Mouse (Mus musculus) heart, embryonic 12.5 days (tissue): Measurements from ENCODE around the gene Cdk5rap3. TPM values are rescaled to one million over a fixed set of nuclear protein-coding genes. Genes with fewer than 3 reads are reported as not detected.

Experiments used
- ATAC-seq: fragments of 200-750 bp; cut with Nextera tagmentation; 2 replicates; pipeline ENCODE4 v1.8.0; 2017; ENCODE audit warnings: moderate TSS enrichment, moderate library complexity; ENCODE audit not compliant: insufficient number of reproducible peaks, low FRiP score
- H3K27ac ChIP-seq: fragments of 300-500 bp; sonication (generic); 2 replicates; pipeline ENCODE4 v1.5.1; 2016; ENCODE audit warnings: mild to moderate bottlenecking, moderate library complexity; ENCODE audit not compliant: poor library complexity, severe bottlenecking
- H3K27me3 ChIP-seq: fragments of 300-500 bp; sonication (generic); replicated peaks from 2 replicates; pipeline ENCODE4 v1.6.1; 2016; ENCODE audit warnings: mild to moderate bottlenecking, moderate library complexity
- H3K36me3 ChIP-seq: fragments of 300-500 bp; sonication (generic); 2 replicates; pipeline ENCODE4 v1.6.1; 2016; ENCODE audit warnings: mild to moderate bottlenecking, moderate library complexity
- H3K4me1 ChIP-seq: fragments of 300-500 bp; sonication (generic); replicated peaks from 2 replicates; pipeline ENCODE4 v1.6.1; 2016; ENCODE audit warnings: mild to moderate bottlenecking
- H3K4me2 ChIP-seq: fragments of 300-500 bp; sonication (generic); 2 replicates; pipeline ENCODE4 v1.6.1; 2016; ENCODE audit warnings: mild to moderate bottlenecking, moderate library complexity
- H3K4me3 ChIP-seq: fragments of 300-500 bp; sonication (generic); 2 replicates; pipeline ENCODE4 v1.5.1; 2016; ENCODE audit warnings: mild to moderate bottlenecking
- H3K9ac ChIP-seq: fragments of 300-500 bp; sonication (generic); 2 replicates; pipeline ENCODE4 v1.6.1; 2016; ENCODE audit warnings: mild to moderate bottlenecking, moderate library complexity
- H3K9me3 ChIP-seq: fragments of 300-500 bp; sonication (generic); replicated peaks from 2 replicates; pipeline ENCODE4 v1.6.1; 2016; ENCODE audit warnings: mild to moderate bottlenecking, moderate library complexity
- WGBS: fragments of 180-500 bp; shearing (Covaris S2); methylation state at CpG from one replicate; pipeline ENCODE4 v1.1.7; 2016; 5-methylcytosine and 5-hydroxymethylcytosine counted together
- polyA plus RNA-seq: library from polyadenylated mRNA; unstranded; fragments of >200 nt; fragmentation: Nextera tagmentation; extraction: Ambion mirVana; gene quantifications from 2 replicates; pipeline ENCODE4 v1.2.1, GENCODE M21; 2016

Cdk5rap3 gene
- polyA plus RNA-seq, 1 experiment from 2014 or later: 52.3 TPM

DNA sequence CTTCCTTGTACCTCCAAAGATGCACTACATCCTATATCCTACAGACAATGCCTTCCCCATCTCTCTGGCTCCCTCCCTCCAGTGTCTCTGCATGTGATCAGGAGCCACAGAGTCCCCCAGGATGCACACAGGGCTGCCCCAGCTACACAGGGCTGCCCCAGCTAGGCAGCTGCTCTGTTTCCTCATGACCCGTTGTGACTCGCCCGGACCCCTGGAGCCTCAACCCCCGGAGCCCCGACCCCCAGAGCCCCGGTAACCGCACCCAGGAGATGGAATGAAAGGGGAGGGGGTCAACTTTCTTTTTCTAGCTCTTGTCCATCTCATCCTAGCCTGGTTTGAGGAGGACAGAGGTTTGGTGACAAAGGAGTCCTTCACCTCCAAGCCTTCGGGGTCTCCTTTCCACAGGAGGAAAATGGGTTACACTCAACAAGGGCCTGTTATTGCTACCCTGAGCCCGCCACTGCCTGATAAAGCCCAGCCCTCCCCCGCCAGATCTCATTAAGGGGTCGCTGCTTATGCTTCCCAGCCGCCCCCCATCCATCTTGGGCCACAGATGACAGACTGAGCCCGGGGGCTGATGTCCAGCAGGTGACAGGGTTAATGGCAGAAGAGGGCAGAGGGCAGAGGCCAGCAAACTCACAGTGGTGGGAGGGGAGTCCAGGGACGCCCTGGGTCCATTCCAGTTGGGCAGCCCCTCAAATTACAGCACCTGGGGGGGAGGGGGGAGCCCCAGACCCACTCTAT lies 24.3 kb downstream of the Cdk5rap3 start:
- ATAC-seq: no peak
- 57% methylated on average over 14 of the region's 14 CpGs for WGBS

DNA sequence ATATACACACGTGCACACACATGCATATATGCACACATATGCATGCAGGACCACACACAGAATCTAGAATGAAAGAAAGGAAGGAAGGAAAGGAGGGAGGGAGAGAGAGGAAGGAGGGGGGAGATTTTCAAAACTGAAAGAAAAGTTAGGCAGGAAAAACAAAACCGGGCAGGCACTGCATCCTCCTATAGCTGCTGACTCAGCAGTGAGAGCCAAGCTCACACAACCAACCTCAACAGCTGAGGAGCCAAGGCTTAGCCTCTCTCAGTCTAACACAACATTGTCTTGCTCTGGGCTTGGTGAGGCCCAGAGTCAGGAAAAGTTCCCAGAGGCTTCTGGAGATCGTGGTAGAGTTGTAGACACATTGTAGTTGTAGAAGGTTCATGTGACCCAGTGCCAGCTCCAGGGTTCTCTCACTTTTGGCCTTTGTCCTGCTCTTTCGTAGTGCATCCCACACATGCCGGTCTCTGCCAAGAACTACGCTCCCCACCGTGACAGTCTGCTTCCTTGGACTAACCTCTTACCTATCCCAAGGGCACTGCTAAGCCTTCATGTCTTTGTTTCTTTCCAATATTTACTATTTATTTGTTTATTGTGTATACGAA lies 29.3 kb downstream of the Cdk5rap3 start:
- Histone ChIP-seq H3K4me3 (no peak overlapping the region), H3K9me3 (no peaks in the 10 kb centered on the region), H3K27me3 (0 out of 2 replicates have a peak, but pooled peaks cover 5% of the 10 kb centered on the region), H3K4me2 (no peak overlapping the region), H3K9ac (no peak overlapping the region), H3K4me1 (no peaks in the 10 kb centered on the region), H3K27ac (no peak overlapping the region), H3K36me3 (no peaks in the 10 kb centered on the region)
- 75% methylated on average over 8 of the region's 8 CpGs for WGBS
- ATAC-seq: no peak

More for the DNA sequence above, 24.3 kb downstream of the Cdk5rap3 start:
- H3K27ac ChIP-seq: no peak overlapping the region
- H3K9ac ChIP-seq: no peak overlapping the region
- no peak overlapping the region for H3K4me3 ChIP-seq
- H3K4me2 ChIP-seq: no peak overlapping the region
- H3K36me3 ChIP-seq: no peaks in the 10 kb centered on the region
- no peaks in the 10 kb centered on the region for H3K4me1 ChIP-seq
- H3K9me3 ChIP-seq: no peaks in the 10 kb centered on the region
- no peaks in the 10 kb centered on the region for H3K27me3 ChIP-seq

DNA sequence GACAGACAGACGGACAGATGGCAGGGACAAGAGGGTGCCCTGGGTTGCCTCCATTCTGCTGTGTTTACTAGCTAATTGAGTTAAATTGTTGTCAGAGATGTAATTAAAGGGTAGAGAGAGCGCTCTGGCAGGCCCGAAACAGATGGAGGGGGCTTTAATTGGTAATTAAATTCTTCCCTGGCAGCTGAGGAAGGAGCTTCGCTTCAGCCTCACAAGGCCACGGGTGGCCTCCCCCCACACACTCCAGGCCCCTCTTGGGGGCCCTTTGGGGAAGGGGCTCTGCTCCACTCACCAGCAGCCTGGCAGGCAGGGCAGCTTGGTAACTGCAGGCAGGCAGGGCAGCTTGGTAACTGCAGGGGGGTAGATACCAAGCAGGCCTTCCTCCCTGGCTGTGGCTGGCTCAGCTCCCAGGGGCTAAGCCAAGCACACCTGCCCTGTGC lies 30.4 kb downstream of the Cdk5rap3 start:
- H3K4me3 ChIP-seq: no peak overlapping the region
- ATAC-seq: no peak

DNA sequence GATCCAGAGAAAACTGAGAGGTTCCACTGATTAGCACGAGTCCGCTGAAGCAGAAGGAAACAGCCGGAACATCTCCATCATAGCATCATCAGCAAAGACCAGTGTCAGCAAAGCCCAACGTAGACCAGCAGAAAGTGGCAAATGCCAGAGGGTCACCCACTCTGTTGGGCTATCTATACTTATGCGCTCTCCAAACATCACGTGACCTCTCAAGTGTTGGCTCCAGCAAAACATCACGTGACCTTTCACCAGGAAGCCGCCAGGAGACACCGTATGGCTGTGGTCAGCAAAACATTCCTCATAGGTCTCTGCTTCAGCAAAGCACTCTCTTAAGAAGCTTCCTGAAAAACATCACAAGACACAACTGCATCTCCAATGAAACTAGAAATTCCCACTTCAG lies 36.0 kb downstream of the Cdk5rap3 start:
- WGBS: 55% methylated on average over 9 of the region's 9 CpGs
- Histone ChIP-seq H3K27ac (no peak overlapping the region), H3K4me2 (no peak overlapping the region), H3K27me3 (peaks cover 27% of the 10 kb centered on the region), H3K4me1 (peaks cover 17% of the 10 kb centered on the region), H3K9ac (no peak overlapping the region), H3K9me3 (no peaks in the 10 kb centered on the region), H3K4me3 (no peak overlapping the region), H3K36me3 (no peaks in the 10 kb centered on the region)
- no peak for ATAC-seq

More for the DNA sequence above, 30.4 kb downstream of the Cdk5rap3 start:
- H3K4me2 ChIP-seq: no peak overlapping the region
- 61% methylated on average over 5 of the region's 5 CpGs for WGBS
- no peaks in the 10 kb centered on the region for H3K4me1 ChIP-seq
- no peaks in the 10 kb centered on the region for H3K36me3 ChIP-seq
- H3K27me3 ChIP-seq: 0 out of 2 replicates have a peak, but pooled peaks cover 5% of the 10 kb centered on the region
- no peak overlapping the region for H3K27ac ChIP-seq
- no peak overlapping the region for H3K9ac ChIP-seq
- H3K9me3 ChIP-seq: no peaks in the 10 kb centered on the region

DNA sequence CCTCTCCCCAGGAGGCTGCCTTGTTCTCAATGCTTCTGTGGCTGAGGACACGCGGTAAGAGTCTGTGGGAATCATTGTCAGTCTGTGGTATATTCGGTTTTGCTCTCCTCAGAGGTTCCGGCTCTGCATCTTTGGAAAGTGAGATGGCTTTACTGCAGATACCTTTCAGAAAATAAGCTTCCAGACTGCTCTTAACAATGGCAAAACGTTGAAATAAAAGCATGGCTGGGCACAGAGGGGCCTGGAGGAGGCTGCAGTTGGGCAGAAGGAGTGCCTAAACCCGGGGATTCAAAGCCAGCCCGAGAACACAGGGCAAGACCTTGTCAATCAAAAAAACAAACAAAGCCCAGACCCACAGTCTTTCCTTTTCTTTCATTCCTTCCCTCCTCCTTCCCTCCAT lies 36.9 kb downstream of the Cdk5rap3 start:
- WGBS: 47% methylated on average over 7 of the region's 7 CpGs

DNA sequence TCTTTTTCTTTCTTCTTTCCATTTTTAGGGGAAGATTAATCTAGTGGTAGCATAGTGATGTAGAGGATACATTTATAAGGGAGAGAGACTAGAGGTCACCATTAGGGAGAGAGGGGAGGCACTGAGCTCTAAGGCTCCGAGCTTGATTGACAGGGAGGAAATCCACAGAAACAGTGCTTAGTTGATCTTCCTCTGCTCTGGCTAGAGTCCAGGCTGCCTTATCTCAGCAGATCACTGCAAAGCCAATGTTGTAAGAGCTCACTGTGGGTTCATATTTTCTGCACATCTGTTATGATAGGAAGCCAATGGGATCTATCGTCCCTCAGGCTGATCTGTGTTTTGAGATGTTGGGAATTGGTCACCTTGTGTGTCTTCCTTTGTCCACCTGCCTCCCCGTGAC lies 37.6 kb downstream of the Cdk5rap3 start:
- H3K27ac ChIP-seq: no peak overlapping the region
- peaks cover 27% of the 10 kb centered on the region for H3K27me3 ChIP-seq
- H3K9me3 ChIP-seq: no peaks in the 10 kb centered on the region
- H3K4me1 ChIP-seq: peaks cover 21% of the 10 kb centered on the region
- H3K36me3 ChIP-seq: no peaks in the 10 kb centered on the region
- no peak overlapping the region for H3K4me2 ChIP-seq
- ATAC-seq: no peak
- H3K9ac ChIP-seq: no peak overlapping the region
- 56% methylated on average over 3 of the region's 3 CpGs for WGBS
- H3K4me3 ChIP-seq: no peak overlapping the region

More for the DNA sequence above, 36.9 kb downstream of the Cdk5rap3 start:
- ATAC-seq: no peak
- Histone ChIP-seq H3K9me3 (no peaks in the 10 kb centered on the region), H3K27me3 (peaks cover 27% of the 10 kb centered on the region), H3K4me3 (no peak overlapping the region), H3K4me2 (no peak overlapping the region), H3K27ac (no peak overlapping the region), H3K9ac (no peak overlapping the region), H3K36me3 (no peaks in the 10 kb centered on the region), H3K4me1 (peaks cover 17% of the 10 kb centered on the region)

DNA sequence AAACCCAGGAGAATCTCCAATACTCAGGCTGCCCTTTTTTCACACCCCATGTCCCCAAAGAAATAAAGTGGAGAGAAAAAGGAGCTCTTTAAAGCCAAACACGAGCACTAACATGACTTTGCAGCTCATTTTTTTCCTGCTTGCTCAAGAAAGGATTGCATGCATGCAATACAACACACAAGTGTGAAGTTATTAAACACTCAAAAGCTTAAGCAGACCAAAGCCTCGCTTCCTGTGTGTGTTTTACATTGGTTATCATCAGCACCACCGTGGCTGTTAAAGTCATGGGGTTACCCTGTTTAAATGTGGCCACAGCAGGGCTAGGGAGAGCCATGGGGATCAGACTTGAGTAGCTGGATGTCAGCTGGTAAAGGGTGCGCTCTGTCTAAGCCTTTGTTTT lies 39.2 kb downstream of the Cdk5rap3 start:
- H3K4me1 ChIP-seq: peaks cover 36% of the 10 kb centered on the region
- H3K36me3 ChIP-seq: no peaks in the 10 kb centered on the region
- no peak overlapping the region for H3K4me2 ChIP-seq
- ATAC-seq: no peak
- no peak overlapping the region for H3K9ac ChIP-seq
- 45% methylated on average over 4 of the region's 4 CpGs for WGBS
- no peaks in the 10 kb centered on the region for H3K9me3 ChIP-seq
- no peak overlapping the region for H3K27ac ChIP-seq
- H3K4me3 ChIP-seq: no peak overlapping the region
- H3K27me3 ChIP-seq: peaks cover 27% of the 10 kb centered on the region

DNA sequence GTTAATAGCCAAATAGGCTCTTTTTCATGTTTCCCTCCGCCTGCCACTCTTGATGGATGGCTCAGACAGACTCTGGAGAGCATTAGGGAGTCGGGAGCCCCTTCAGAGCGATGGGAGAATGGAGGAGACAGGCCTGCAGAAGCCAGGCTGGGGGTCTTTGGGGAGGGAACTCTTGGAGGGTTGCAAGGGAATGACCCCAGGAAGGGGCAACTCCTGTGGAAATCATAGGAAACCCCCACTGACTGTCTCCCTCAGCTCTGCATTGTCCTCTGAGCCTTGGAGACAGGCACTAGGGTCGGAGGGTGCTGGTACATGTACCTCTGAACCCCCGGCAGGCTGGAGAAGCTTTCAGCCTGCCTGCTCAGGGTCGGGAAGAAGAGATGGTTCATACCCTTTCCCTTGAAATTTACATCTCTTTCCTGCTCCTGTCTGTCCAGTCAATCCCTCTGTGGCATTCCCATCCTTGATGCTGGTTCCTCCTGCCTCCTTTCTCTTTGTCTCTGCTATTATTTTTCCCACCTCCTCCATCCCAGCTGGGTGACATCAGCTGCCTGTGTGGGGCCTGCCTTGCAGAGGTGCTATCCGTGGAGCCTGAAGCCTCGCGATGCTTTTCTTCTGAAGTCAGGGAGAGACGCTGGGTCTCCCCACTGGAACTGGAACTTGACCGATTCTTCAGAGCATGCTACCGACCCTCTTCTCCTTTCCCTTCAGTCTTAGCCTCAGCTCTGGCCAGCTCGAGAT lies 39.8 kb downstream of the Cdk5rap3 start:
- 10% methylated on average over 13 of the region's 13 CpGs for WGBS
- no peaks in the 10 kb centered on the region for H3K36me3 ChIP-seq
- H3K4me1 ChIP-seq: peaks cover 36% of the 10 kb centered on the region
- H3K9me3 ChIP-seq: no peaks in the 10 kb centered on the region
- no peak overlapping the region for H3K27ac ChIP-seq
- peak overlapping the region; percentile 86 for H3K4me2 ChIP-seq
- ATAC-seq: no peak
- peaks cover 27% of the 10 kb centered on the region for H3K27me3 ChIP-seq
- peak overlapping the region; percentile 44 for H3K4me3 ChIP-seq
- H3K9ac ChIP-seq: no peak overlapping the region

DNA sequence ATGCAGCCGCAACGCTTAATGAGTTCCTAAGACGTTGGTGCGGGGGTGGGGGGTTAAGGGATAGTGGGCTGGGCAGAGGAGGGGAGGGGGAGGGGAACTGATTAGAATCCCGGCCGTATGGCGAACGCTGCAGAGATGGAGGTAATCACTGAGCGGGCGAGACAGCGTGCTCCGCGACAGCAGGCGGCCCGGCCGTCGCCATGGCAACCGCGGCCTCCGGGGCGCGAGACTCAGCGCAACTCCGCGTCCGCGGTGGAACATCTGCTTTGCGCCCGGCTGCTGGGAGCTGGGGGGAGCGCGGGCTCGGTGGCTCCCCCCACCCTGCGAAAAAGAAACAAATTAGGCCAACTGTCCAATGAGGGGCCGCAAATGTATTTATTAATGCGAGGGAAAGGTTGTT lies 40.6 kb downstream of the Cdk5rap3 start:
- WGBS: under 1% methylated on average over 35 of the region's 35 CpGs
- peaks cover 36% of the 10 kb centered on the region for H3K4me1 ChIP-seq
- ATAC-seq: peak; percentile 56; the same call in 1 of the 2 replicates
- no peak overlapping the region for H3K9ac ChIP-seq
- H3K4me3 ChIP-seq: peak overlapping the region; percentile 44
- peaks cover 27% of the 10 kb centered on the region for H3K27me3 ChIP-seq
- H3K9me3 ChIP-seq: no peaks in the 10 kb centered on the region
- H3K27ac ChIP-seq: no peak overlapping the region
- peak overlapping the region; percentile 86 for H3K4me2 ChIP-seq
- H3K36me3 ChIP-seq: no peaks in the 10 kb centered on the region

DNA sequence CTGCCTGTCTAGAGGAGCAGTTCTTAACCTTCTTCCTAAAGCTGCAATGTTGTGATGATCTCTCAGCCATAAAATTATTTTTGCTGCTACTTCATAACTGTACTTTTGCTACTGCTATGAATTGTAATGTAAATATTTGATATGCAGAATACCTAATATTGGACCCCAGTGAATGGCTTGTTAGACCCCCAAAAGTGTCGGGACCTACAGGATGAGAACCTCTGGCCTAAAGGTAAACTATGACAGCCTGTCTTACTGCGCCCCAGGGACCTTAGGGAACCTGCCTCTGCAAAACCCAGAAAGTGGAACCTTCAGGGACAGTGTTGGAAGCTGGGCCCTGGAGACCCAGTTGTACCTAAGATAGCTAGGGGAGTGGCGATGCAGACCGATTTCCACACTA lies 41.0 kb downstream of the Cdk5rap3 start:
- H3K4me1 ChIP-seq: peaks cover 36% of the 10 kb centered on the region
- no peaks in the 10 kb centered on the region for H3K36me3 ChIP-seq
- peak overlapping the region; percentile 44 for H3K4me3 ChIP-seq
- no peak overlapping the region for H3K27ac ChIP-seq
- H3K27me3 ChIP-seq: peaks cover 27% of the 10 kb centered on the region
- H3K4me2 ChIP-seq: peak overlapping the region; percentile 86
- H3K9me3 ChIP-seq: no peaks in the 10 kb centered on the region
- no peak for ATAC-seq
- no peak overlapping the region for H3K9ac ChIP-seq
- WGBS: 24% methylated on average over 4 of the region's 4 CpGs

DNA sequence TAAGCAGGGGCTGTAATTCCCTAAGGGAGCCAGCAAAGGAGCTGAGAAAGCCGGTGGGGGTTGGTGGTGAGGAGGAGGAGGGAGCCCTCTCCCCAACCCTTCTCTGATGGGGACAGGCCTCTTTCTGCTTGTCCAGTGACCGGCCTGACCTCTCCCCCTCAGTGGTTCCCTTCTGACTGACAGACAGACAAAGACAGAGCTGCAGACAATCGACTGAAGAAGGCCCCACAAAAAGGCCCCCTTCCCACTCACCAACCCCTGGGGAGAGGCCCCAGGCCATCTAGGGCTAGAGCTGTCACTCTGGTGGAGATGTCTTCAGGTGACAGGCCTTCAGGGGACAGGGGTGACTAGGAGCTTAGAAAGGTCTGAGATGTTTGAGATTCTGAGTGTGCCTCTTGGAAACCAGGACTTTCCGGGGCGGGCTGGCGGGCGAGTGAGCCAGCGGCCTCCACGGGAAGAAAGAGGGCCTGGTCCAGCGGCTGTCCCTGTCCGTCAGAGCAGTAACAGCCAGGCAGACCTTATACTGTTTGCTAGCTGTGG lies 42.6 kb downstream of the Cdk5rap3 start:
- no peak overlapping the region for H3K27ac ChIP-seq
- H3K27me3 ChIP-seq: peaks cover 27% of the 10 kb centered on the region
- H3K4me3 ChIP-seq: no peak overlapping the region
- H3K4me1 ChIP-seq: peaks cover 36% of the 10 kb centered on the region
- no peak for ATAC-seq
- H3K9me3 ChIP-seq: no peaks in the 10 kb centered on the region
- H3K9ac ChIP-seq: peak overlapping the region; percentile 11; the same call in 1 of the 2 replicates
- 41% methylated on average over 11 of the region's 11 CpGs for WGBS
- no peaks in the 10 kb centered on the region for H3K36me3 ChIP-seq
- no peak overlapping the region for H3K4me2 ChIP-seq
